Mouse (Mus musculus): ENCODE data around the gene Hao2.

DNA sequence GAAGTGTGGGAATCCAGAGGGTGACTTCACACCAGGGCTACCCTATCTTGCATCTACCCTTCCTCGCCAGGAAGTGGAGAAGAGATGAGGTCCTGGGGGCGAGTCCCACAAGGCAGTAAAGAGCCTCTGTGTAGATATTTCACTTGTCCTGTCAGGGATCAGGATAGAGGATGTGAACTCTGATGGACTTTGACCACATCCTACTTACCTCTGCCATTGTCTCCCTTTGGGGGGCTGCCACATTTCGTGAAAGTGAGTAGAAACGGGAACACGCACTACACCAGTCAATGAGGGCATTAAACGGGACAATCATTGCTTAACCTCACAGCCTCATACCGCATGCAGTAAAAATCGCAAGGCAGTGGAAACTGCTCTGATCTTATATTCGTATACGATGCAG, 48.6 kb upstream of the Hao2 start:
- TF ChIP-seq CTCF (conservative IDR thresholded peaks at IDR 0.05; ENCODE audit: insufficient read depth, insufficient read length, low read depth, low read length), result no peak
- TF ChIP-seq POLR2A (IDR thresholded peaks at IDR 0.05; ENCODE audit: low read depth, low read length), result no peak
